Mouse (Mus musculus): ENCODE results near the gene Cstf1. TPM values are rescaled to one million over a fixed set of nuclear protein-coding genes. Genes with fewer than 3 reads are reported as not detected.

The Cstf1 gene
- total and polyA plus RNA-seq, 3 experiments: 44.2 to 62.1 (median 53.2) TPM

DNA sequence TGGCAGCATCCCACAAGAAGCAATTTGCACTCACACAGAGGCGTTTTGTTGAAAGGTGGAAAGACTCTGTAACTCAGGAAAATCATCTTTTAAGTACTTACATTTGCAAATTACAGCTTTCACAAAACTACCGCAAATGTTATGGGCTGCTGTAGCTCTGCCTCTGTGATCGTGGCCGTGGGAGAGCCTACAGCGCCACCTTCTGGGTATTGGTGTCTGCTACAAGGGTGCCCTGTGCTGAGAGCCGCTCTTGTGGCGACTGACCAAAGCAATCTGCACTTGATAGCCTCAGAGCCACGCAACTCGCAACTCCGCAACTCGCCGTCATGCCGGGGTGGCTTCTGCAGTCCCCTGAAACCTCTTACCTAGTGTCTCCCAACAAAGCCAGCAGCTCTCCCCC lies 41.3 kb upstream of the Cstf1 start:
- no peak overlapping the region for H3K27ac ChIP-seq (ENCODE audit: insufficient read depth, low read depth)
- no peak overlapping the region for H3K9ac ChIP-seq (ENCODE audit: insufficient read depth, low read depth)
- in situ Hi-C loops (cut with MboI; ENCODE audit: low pct_ligation_motif_present, low pct_unique_long_range_greater_than_20kb, low sequenced_read_pairs) (loop anchor here (5.0 kb wide), 1 partner anchor 82 kb away; the partner anchor contains the start of gene Mc3r), dilution Hi-C loops (cut with MboI; ENCODE audit: extremely low pct_ligation_motif_present, extremely low pct_unique_long_range_greater_than_20kb, low sequenced_read_pairs) (no loop called here)
- H3K4me3 ChIP-seq (replicated peaks in 1 of 3; ENCODE audit: low read depth in 2 of 3, low read length in 2 of 3, poor library complexity in 1 of 3): no peak overlapping the region
- H3K4me1 ChIP-seq (ENCODE audit: control insufficient read depth in 1 of 2, insufficient read depth in 2 of 2): 0 out of 4 replicates have a peak, but pooled peaks cover 0 to 3% of the 10 kb centered on the region in 2 experiments
- H3K9me3 ChIP-seq (replicated peaks; ENCODE audit: low read length): peaks cover 8% of the 10 kb centered on the region
- H3K27me3 ChIP-seq (replicated peaks): peaks cover 70% of the 10 kb centered on the region
- H3K36me3 ChIP-seq (replicated peaks in 1 of 2; ENCODE audit: control insufficient read depth in 1 of 2, insufficient read depth in 1 of 2, low read length in 1 of 2): no peaks in the 10 kb centered on the region
- DNase-seq (ENCODE audit: extremely low read depth): peak; percentile 77
- TF ChIP-seq SIN3A (IDR thresholded peaks at IDR 0.05; ENCODE audit: low read length) (0 out of 2 replicates have a peak, but pooled peaks have one; percentile 28), IRF4 (IDR thresholded peaks at IDR 0.05; ENCODE audit: low read depth, low read length) (peak; percentile 24; the same call in 1 of the 2 replicates), RAD21 (IDR thresholded peaks at IDR 0.05; ENCODE audit: low read depth, low read length) (peak; percentile 98), MEF2A (IDR thresholded peaks at IDR 0.05; ENCODE audit: borderline replicate concordance, low read depth, low read length) (0 out of 2 replicates have a peak, but pooled peaks have one; percentile 20), NELFE (IDR thresholded peaks at IDR 0.05; ENCODE audit: low read depth, low read length) (peak; percentile 48; the same call in 1 of the 2 replicates), GABPA (IDR thresholded peaks at IDR 0.05; ENCODE audit: insufficient replicate concordance, low read depth, low read length) (no peak), E2F4 (IDR thresholded peaks at IDR 0.05; ENCODE audit: insufficient replicate concordance, low read depth, low read length) (no peak), SMC3 (IDR thresholded peaks at IDR 0.05; ENCODE audit: low read depth, low read length) (peak; percentile 99), ZC3H11A (IDR thresholded peaks at IDR 0.05; ENCODE audit: low read depth, low read length) (peak; percentile 93), CTCF (conservative IDR thresholded peaks at IDR 0.05 in 1 of 2, IDR thresholded peaks at IDR 0.05 in 1 of 2; ENCODE audit: low read depth in 2 of 2, low read length in 2 of 2) (peak; percentile 66 to 98)
- H3K4me2 ChIP-seq (ENCODE audit: insufficient read depth, low read depth, poor library complexity, severe bottlenecking): no peak overlapping the region
- H3K79me2 ChIP-seq (replicated peaks; ENCODE audit: control insufficient read depth, extremely low read depth, insufficient read depth, poor library complexity, severe bottlenecking): no peaks in the 10 kb centered on the region

DNA sequence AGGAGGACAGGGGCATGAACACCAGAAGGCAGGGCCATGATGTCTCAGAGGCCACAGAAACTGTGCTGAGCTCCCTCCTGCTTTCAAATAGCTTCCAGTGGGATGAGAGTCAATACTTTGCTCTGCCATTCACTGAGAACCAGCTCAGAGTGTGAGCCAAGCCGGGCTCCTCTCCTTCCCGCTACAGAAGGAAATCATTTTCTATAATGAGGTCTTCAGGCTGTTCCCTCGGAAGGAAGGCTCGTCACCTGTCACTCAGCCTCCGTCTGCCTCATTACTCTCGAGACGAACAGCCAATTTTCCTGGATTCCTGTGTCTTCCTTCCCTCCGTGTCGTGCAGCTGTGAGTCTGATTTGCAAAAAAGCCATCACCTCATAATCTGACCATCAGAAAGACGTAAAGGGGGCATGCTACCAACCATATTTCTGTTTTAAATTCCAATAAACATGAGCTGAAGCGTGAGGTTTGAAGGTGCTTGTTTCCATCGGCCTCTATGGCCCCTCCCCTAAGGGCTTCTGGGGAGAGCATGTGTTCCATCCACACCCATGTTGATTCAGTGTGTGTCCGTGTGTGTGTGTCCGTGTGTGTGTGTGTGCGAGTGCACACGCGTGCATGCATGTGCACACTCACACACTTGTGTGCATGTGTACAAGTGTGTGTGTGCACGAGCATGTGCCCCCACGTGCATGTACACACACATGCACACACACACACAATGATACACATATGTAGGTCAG lies 32.1 kb upstream of the Cstf1 start:
- dilution Hi-C loops (cut with MboI; ENCODE audit: extremely low pct_ligation_motif_present, extremely low pct_unique_long_range_greater_than_20kb, low sequenced_read_pairs) (no loop called here), in situ Hi-C loops (cut with MboI; ENCODE audit: low pct_ligation_motif_present, low pct_unique_long_range_greater_than_20kb, low sequenced_read_pairs) (no loop called here)
- peaks cover 15% of the 10 kb centered on the region for H3K9me3 ChIP-seq (replicated peaks; ENCODE audit: low read length)
- H3K4me1 ChIP-seq (ENCODE audit: control insufficient read depth in 1 of 2, insufficient read depth in 2 of 2): no peaks in the 10 kb centered on the region
- H3K27me3 ChIP-seq (replicated peaks): peaks cover 78% of the 10 kb centered on the region
- H3K9ac ChIP-seq (ENCODE audit: insufficient read depth, low read depth): no peak overlapping the region
- no peaks in the 10 kb centered on the region for H3K79me2 ChIP-seq (replicated peaks; ENCODE audit: control insufficient read depth, extremely low read depth, insufficient read depth, poor library complexity, severe bottlenecking)
- no peaks in the 10 kb centered on the region for H3K36me3 ChIP-seq (replicated peaks in 1 of 2; ENCODE audit: control insufficient read depth in 1 of 2, insufficient read depth in 1 of 2, low read length in 1 of 2)
- no peak overlapping the region for H3K27ac ChIP-seq (ENCODE audit: insufficient read depth, low read depth)
- TF ChIP-seq JUN (IDR thresholded peaks at IDR 0.05; ENCODE audit: insufficient read depth, low read depth, low read length): no peak
- TF ChIP-seq POLR2A (IDR thresholded peaks at IDR 0.05; ENCODE audit: low read depth, low read length): no peak
- no peak for TF ChIP-seq JUND (conservative IDR thresholded peaks at IDR 0.05; ENCODE audit: low read depth, low read length)
- no peak overlapping the region for H3K4me3 ChIP-seq (replicated peaks in 1 of 3; ENCODE audit: low read depth in 2 of 3, low read length in 2 of 3, poor library complexity in 1 of 3)
- H3K4me2 ChIP-seq (ENCODE audit: insufficient read depth, low read depth, poor library complexity, severe bottlenecking): no peak overlapping the region
- no peak for DNase-seq (ENCODE audit: extremely low read depth)
